Mouse (Mus musculus) frontal cortex, postnatal 10 days (tissue): ENCODE data around the gene Zfr2.

Experiments used
- DNase-seq, 2 experiments: peaks; one replicate each; pipeline ENCODE4 v3.0.0; 2022; ENCODE audit warnings: low spot score in 2 of 2, mixed read lengths in 1 of 2

Zfr2 gene

DNA sequence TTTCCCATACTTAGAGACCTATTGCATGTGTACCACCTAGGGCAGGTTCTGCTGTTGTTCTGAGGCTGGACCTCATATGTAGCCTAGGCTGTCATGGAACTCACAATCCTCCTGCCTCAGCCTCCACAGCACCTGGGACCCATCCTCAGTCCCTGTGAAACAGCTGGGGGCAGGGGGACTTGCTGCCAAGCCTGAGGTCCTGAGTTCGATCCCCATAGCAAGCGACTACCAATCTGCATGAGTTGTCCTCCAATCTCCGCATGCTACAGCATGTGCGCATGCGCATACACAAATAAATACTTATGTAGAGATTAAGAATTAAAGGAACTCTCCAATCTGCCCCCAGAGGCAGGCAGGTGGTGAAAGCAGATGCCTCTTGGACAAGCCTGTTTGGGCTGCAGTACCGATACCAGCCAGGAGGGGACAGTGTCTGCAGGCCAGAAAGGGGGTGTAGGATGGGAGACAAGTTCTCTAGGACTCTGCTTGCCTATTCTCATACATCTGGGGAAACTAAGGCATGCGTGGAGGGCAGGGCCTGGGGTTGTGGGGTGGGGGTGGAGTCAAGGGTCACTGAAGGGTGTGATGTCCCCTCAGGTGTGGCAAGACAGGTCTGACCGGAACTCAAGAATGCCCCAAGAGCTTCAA lies 54.7 kb downstream of the Zfr2 start:
- peak in 1 of 2 experiments; percentile 21 for DNase-seq

DNA sequence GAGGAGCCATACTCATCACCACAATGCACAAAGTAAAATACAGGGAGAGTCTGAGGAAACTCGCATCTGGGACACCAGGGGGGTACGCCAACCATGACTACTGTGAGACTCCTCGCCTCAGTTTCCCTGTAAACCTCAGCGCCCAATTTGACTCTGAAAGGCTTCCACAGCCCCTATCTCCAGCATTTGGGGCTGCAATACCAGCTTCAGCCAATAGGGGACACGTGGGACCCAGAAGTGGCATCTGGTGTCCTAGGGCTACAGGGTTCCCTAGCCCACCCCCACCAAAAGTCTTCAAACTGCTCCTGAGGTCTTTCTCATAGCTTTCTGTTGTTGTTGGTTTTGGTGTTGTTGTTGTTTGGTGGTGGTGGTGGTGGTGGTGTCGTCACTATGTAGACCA lies 55.6 kb downstream of the Zfr2 start:
- DNase-seq: peak in 1 of 2 experiments; percentile 15

DNA sequence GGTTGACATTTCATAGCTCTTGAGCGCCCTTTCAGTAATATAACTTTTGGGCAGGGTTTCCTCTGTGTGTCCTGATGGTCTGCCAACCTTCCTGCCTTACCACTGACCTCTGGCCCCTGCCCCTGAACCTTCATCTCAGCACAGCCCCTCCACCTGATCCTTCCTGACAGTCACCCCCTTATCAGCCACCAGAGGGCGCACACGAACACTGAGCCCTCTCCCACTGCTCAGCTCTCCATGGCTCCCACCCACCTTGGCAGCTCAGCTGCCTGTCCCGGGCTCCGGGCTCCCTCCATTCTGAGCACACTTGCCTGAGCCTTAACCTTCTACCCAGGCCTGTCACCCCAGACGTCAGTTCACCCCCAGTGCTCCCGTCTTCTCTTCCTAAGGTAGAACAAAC lies 56.3 kb downstream of the Zfr2 start:
- DNase-seq: peak in 1 of 2 experiments; percentile 64

- DNase-seq: no peak
These were observed 56.9 kb downstream of the Zfr2 start for GRCm38 (mm10) chr10:81289811-81290210.

DNA sequence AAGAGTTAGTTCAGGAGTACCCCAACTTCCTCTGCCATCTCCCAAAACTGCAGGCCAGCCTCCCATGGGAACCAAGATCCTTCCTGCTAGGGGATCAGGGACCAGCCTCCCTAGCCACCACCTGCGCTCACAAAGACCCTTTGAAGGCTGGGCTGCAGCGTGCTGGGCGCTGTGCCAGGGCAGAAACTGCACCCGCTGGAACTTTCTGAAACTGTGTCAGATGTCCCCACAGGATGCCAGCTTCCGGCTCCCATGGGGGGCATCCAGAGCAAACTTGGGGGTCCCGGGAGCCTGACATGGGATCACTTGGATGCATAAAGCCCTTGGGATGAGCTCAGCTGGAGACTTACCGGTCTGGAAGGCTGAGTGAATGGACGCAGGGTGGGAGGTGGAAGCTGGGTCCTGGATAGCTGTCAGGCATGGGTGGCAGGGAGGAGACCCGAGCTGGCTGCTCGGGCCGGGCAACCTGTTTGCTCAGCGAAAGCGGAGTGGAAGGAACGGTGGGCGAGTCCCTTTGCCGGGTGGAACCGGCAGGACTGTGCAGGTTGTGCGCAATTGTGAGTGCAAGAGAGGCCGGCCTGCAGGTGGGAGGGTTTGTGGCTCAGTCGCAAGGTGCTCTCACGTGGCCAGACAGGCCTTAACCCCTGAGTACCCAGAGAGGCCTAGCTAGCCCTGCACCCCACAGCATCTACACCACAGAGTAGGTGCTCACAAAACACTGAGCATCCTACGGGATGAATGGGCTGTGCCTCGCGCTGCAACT lies 57.9 kb downstream of the Zfr2 start:
- DNase-seq: peak in 1 of 2 experiments; percentile 29

DNA sequence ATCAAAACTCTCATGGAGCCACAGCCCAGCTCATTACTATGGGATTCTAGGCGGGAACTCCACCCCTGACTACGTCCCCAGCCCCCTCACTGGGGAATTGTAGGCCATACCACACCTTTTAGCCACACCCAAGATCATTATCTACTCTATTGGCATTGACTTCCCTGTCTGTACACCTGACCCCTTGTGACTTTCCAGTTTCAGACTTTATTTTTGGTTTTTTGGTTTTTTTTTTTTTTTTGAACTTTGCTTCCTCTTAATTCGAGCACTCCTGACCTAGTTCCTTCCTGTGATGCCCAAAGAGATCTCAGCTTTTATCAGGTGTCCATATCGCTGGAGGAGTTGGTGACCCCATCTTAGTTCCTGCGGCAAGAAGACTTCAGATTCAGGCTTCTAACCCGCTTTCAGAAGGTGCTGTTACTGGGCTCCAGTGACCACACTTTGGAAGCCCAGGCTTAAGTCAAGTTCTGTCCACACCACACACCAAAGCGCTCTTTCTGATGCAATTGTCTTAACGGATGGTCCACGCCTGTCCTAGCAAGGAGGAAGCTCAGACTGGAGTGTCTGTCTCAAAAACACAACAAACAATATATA lies 58.7 kb downstream of the Zfr2 start, which contains the start of gene Tjp3:
Gene Tjp3 (minus strand): TSS at position 71 of the 594 bp plus-strand sequence.
- no peak for DNase-seq

DNA sequence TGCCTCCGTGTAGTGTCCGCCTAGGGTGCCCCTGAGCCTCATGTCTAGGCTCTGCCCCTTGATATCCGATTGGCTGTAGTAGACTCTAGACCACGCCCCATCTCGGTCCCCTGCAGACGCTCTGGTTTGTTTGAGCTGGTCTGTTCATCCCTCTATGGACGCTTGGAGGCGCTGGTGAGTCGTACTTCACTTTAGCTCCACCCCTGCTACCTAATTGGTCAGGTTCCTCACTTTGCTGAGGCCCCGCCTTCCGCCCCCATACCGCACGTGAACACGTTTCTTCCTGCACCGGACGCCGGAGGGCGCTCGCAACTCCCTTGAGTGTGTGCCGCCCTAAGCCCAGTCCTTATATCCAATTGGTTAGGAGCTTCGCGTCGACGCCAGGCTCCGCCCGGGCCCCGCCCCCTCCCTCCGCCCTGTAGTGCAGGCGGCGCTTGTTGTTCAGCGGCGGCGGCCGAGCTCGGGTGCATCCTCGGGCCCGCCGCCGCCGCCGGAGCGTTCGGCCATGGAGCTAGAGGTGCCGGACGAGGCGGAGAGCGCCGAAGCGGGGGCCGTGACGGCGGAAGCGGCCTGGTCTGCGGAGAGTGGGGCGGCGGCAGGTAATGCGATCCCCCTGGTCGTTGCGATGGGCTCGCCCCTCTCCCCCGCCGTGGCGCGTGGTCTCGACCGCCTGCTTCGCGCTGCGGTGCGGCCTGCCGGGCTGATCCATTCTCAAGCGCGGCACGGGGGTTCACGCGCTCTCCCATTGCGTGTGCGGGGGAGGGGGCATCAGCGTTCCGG lies 59.8 kb downstream of the Zfr2 start, which contains the start of gene Pip5k1c:
Gene Pip5k1c (plus strand): TSS at position 410 of the 780 bp plus-strand sequence.
- DNase-seq: peak; percentile 100

- DNase-seq: no peak
These were observed 60.5 kb downstream of the Zfr2 start for GRCm38 (mm10) chr10:81293334-81294030.

- DNase-seq: no peak
These were observed 61.5 kb downstream of the Zfr2 start for GRCm38 (mm10) chr10:81294442-81294841.

GRCm38 (mm10) chr10:81295185-81295584 lies 62.2 kb downstream of the Zfr2 start:
- DNase-seq: no peak

DNA sequence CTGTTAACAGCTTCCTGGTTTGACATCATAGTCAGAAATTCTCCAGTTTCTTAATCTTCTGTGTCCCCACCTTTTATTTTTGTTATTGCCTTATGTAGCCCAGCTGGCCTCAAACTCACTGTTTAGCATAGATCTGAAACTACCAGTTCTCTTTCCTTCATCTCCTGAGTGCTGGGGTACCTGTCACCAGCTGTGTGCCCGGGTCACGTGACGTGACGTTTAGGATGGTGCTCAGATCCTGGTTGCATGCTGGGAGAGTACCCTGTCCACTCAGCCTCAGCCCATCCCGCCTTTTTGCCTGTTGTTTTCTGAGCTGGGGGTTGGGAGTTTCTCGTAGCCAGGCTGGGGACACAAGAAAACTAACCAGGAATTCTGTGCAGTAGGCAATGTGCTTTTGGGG lies 64.3 kb downstream of the Zfr2 start:
- DNase-seq: no peak

DNA sequence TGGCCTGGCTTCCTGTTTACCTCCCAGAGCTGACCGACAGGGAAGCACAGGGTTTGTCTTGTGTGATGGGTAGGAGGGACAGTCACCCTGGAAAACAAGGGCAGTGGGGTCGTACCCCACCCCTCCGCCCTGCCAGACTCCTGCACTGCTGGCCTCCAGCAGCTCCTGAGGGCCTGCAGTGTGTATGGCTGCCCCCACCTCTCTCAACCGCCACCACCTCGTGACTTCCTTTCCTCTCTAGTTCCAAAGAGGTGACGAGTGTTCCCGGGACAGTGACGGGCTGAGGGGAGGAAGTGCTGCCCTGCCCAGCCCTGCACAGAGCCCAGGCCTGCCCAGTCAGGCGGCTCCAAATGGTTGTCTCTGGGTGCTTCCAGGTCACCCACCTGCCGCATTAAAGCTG lies 64.9 kb downstream of the Zfr2 start:
- no peak for DNase-seq

GRCm38 (mm10) chr10:81298369-81299100 lies 65.6 kb downstream of the Zfr2 start:
- peak in 1 of 2 experiments; percentile 21 for DNase-seq

GRCm38 (mm10) chr10:81299585-81300351 lies 66.8 kb downstream of the Zfr2 start:
- DNase-seq: no peak

GRCm38 (mm10) chr10:81300352-81300907 lies 67.5 kb downstream of the Zfr2 start:
- DNase-seq: no peak

- DNase-seq: no peak
These were observed 68.4 kb downstream of the Zfr2 start for GRCm38 (mm10) chr10:81301321-81301720.
